Mouse (Mus musculus) liver, embryonic 16.5 days (tissue): ENCODE data around the gene Gm10300. TPM values are rescaled to one million over a fixed set of nuclear protein-coding genes. Genes with fewer than 3 reads are reported as not detected.
A peak's percentile ranks its signal among the peaks of the same experiment; 100 is the strongest.

Experiments
- ATAC-seq: fragments of 200-750 bp; cut with Nextera tagmentation; 2 replicates; pipeline ENCODE4 v1.8.0; 2017; ENCODE audit warnings: low read depth, mild to moderate bottlenecking, moderate number of reproducible peaks, moderate library complexity
- H3K27ac ChIP-seq: fragments of 300-500 bp; sonication (generic); 2 replicates; pipeline ENCODE4 v1.5.1; 2014; ENCODE audit warnings: mild to moderate bottlenecking, low read length
- H3K27me3 ChIP-seq: fragments of 300-500 bp; sonication (generic); 2 replicates; pipeline ENCODE4 v1.6.1; 2014; ENCODE audit warnings: low read depth, low read length, mixed read lengths; ENCODE audit not compliant: control insufficient read depth, insufficient read depth
- H3K36me3 ChIP-seq: fragments of 300-500 bp; sonication (generic); 2 replicates; pipeline ENCODE4 v1.6.1; 2014; ENCODE audit warnings: mild to moderate bottlenecking; ENCODE audit not compliant: control insufficient read depth, insufficient read depth
- H3K4me1 ChIP-seq: fragments of 300-500 bp; sonication (generic); 2 replicates; pipeline ENCODE4 v1.6.1; 2014; ENCODE audit warnings: low read depth, low read length, mixed read lengths; ENCODE audit not compliant: control insufficient read depth
- H3K4me2 ChIP-seq: fragments of 300-500 bp; sonication (generic); 2 replicates; pipeline ENCODE4 v1.6.1; 2014; ENCODE audit warnings: low read depth, low read length, mixed read lengths
- H3K4me3 ChIP-seq: fragments of 300-500 bp; sonication (generic); 2 replicates; pipeline ENCODE4 v1.5.1; 2014; ENCODE audit warnings: low read depth, mild to moderate bottlenecking, low read length
- H3K9ac ChIP-seq: fragments of 300-500 bp; sonication (generic); 2 replicates; pipeline ENCODE4 v1.6.1; 2014; ENCODE audit warnings: low read depth, low read length
- H3K9me3 ChIP-seq: fragments of 300-500 bp; sonication (generic); replicated peaks from 2 replicates; pipeline ENCODE4 v1.6.1; 2016; ENCODE audit warnings: low read length; ENCODE audit not compliant: control insufficient read depth
- WGBS: fragments of 180-500 bp; shearing (Covaris S2); extraction: QIAGEN DNeasy Blood & Tissue Kit; methylation state at CpG from one replicate; pipeline ENCODE4 v1.1.7; 2014; ENCODE audit not compliant: insufficient replicate concordance; 5-methylcytosine and 5-hydroxymethylcytosine counted together
- polyA plus RNA-seq: library from polyadenylated mRNA; unstranded; fragments of >200 nt; fragmentation: Nextera tagmentation; extraction: Ambion mirVana; gene quantifications from 2 replicates; pipeline ENCODE4 v1.2.1, GENCODE M21; 2015

The Gm10300 gene
- polyA plus RNA-seq, 1 experiment from 2014 or later, result 0.46 TPM

DNA sequence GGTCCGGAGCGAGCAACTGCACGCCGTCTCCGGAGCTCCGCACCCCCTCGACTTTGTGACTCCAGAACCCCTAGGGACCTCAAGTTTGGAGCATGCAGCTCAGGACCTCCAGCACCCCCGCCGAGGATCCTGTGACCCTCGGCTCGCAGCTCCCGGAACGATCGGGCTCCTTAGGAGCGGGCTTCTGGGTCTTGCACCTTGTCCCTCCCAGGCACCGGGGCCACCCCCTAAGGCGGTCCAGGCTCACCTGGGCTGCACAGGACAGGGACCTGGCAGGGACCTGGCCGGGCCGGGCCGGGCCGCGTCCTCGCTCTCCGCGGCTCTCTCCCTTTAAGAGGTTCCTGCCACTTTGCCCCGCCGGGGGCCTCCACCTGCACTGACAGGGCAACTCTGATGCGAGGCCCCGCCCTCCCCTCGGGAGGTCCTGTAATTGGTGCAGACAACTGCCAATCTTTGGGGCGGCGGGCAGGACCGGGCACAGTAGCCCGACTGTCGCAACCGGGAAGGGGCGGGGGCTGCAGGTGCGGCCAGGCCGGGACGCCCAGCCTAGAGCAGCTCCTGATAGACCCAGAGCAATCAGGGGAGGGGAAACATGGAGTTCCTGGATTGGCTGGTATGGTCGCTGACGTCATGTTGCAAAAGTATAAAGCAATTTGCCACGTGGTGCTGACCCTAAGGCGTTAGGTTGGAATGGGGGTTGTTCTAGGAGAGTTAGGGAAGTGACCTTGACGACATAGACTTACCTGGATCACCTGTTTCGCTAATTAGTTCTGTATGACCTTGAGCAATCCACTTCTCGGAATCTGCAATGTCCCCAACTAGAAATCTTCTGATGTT, 654 bp downstream of the Gm10300 start, which contains the start of gene Epb41:
TSS of gene Epb41 (minus strand) at position 389 of the 837 bp plus-strand sequence.
- ATAC-seq, result peak; percentile 83
- under 1% methylated on average over 47 of the region's 47 CpGs for WGBS
- peaks cover 73% of the 10 kb centered on the region for H3K4me1 ChIP-seq

GRCm38 (mm10) chr4:132075796-132076195, 1.3 kb downstream of the Gm10300 start:
- H3K4me1 ChIP-seq, result peaks cover 67% of the 10 kb centered on the region
- ATAC-seq, result no peak
- no peaks in the 10 kb centered on the region for H3K27me3 ChIP-seq
- H3K9ac ChIP-seq, result peak overlapping the region; percentile 63
- no peaks in the 10 kb centered on the region for H3K9me3 ChIP-seq
- peak overlapping the region; percentile 78 for H3K4me2 ChIP-seq
- WGBS, result 39% methylated on average over 1 of the region's 1 CpGs
- peaks cover 21% of the 10 kb centered on the region for H3K36me3 ChIP-seq
- peak overlapping the region; percentile 87 for H3K4me3 ChIP-seq
- peak overlapping the region; percentile 100 for H3K27ac ChIP-seq

More for the DNA sequence above, 654 bp downstream of the Gm10300 start, which contains the start of gene Epb41:
- Histone ChIP-seq H3K9me3 (no peaks in the 10 kb centered on the region), H3K9ac (peak within 1 kb of the TSS; percentile 96), H3K4me2 (peak within 1 kb of the TSS; percentile 78), H3K4me3 (peak within 1 kb of the TSS; percentile 87), H3K27ac (peak within 1 kb of the TSS; percentile 100), H3K27me3 (no peaks in the 10 kb centered on the region), H3K36me3 (peaks cover 27% of the 10 kb centered on the region)

- H3K4me1 ChIP-seq, result peaks cover 58% of the 10 kb centered on the region
These were observed 2.2 kb downstream of the Gm10300 start for GRCm38 (mm10) chr4:132076480-132077405.

DNA sequence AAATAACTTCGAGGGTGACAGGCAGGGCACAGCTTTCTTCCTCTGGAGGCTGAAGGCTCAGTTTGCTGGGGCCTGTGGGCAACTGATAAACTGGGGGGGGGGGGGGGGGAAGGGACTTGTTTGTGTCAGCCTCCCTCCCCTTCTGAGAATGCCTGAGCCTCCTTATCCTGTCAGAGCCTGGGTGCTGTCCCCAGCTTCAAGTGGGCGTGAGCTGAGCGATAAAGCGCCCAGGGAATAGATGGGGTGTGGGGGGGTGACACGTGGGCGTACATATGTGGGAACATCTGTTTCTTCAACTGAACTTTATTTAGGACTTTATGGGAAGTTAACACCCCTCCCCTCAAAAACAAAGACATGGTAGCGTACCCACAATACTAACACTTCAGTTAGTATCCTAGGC, 2.9 kb downstream of the Gm10300 start:
- peak overlapping the region; percentile 82 for H3K9ac ChIP-seq
- 4% methylated on average over 7 of the region's 7 CpGs for WGBS
- ATAC-seq, result peak; percentile 59

More at GRCm38 (mm10) chr4:132076480-132077405, 2.2 kb downstream of the Gm10300 start:
- Histone ChIP-seq H3K4me2 (peak overlapping the region; percentile 78), H3K9ac (peak overlapping the region; percentile 82), H3K36me3 (peaks cover 11% of the 10 kb centered on the region), H3K9me3 (no peaks in the 10 kb centered on the region), H3K27me3 (no peaks in the 10 kb centered on the region), H3K27ac (peak overlapping the region; percentile 100), H3K4me3 (peak overlapping the region; percentile 87)
- WGBS, result 6% methylated on average over 20 of the region's 20 CpGs
- ATAC-seq, result peak; percentile 63

GRCm38 (mm10) chr4:132078296-132078714, 3.8 kb downstream of the Gm10300 start:
- Histone ChIP-seq H3K9ac (peak overlapping the region; percentile 59), H3K4me1 (peaks cover 42% of the 10 kb centered on the region), H3K27ac (peak overlapping the region; percentile 100), H3K9me3 (no peaks in the 10 kb centered on the region), H3K4me3 (peak overlapping the region; percentile 21; the same call in 1 of the 2 replicates), H3K27me3 (no peaks in the 10 kb centered on the region), H3K36me3 (no peaks in the 10 kb centered on the region), H3K4me2 (peak overlapping the region; percentile 78)
- WGBS, result 9% methylated on average over 7 of the region's 7 CpGs
- no peak for ATAC-seq

More for the DNA sequence above, 2.9 kb downstream of the Gm10300 start:
- Histone ChIP-seq H3K4me1 (peaks cover 51% of the 10 kb centered on the region), H3K36me3 (peaks cover 5% of the 10 kb centered on the region; the same call in 1 of the 2 replicates), H3K4me3 (peak overlapping the region; percentile 55), H3K4me2 (peak overlapping the region; percentile 78), H3K9me3 (no peaks in the 10 kb centered on the region), H3K27ac (peak overlapping the region; percentile 100), H3K27me3 (no peaks in the 10 kb centered on the region)

DNA sequence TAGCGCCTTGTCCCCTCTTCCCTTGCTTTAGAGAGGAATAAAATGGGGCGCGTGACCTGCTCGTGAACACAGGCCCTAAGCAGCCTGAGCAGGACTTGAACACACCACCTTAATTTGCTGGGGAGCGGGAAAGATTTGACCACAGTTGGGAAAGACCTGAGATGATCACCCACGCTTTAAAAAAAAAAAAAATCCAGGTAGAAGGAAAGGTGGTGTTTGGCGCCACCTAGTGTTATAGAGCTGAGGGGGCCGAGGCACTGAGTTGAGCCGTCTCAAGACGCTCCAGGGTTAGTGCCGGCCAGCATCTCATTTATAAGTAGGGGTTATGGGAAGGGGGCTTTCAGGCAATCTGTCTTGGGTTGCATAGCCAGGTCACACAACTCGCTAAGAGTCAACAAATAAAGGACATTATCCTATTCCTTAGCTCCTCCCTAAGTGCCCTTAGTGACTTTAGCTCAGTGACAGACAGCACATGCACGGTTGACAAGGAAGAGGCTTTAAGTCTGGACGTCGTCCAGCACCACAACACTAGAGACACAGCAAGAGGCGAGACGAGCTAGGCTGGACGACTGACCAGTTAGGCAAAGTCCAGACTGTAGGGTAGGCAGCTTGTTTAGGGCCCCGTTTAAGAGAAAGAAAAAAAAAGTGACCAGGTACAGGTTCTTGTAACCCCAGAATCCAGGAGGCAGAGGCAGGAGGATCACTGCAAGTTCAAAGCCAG, 5.2 kb downstream of the Gm10300 start:
- H3K27ac ChIP-seq, result peak overlapping the region; percentile 100
- peaks cover 42% of the 10 kb centered on the region for H3K4me1 ChIP-seq
- 13% methylated on average over 19 of the region's 19 CpGs for whole genome bisulfite sequencing

DNA sequence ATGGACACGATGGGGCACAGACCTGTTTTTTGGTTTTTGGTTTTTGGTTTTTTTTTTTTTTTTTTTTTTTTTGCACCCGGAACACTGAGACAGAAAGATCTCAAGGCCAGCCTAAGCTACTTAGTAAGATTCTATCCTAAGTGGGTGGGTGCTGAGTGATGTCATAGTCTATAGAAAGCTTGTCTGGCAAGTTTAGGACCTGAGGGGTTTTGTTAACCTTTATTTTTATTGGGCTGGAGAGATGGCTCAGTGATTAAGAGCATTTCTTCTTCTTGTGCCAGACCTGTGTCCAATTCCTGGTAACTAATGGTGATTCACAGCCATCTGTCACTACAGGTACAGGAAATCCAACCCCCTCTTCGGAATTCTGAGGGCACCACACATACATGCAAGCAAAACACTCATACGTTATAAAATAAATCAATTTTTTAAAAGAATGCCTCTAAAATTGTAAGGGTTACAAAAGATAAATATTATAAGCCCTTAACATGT, 6.0 kb downstream of the Gm10300 start:
- Histone ChIP-seq H3K27ac (no peak overlapping the region), H3K27me3 (no peaks in the 10 kb centered on the region), H3K9ac (no peak overlapping the region), H3K4me1 (peaks cover 40% of the 10 kb centered on the region), H3K4me3 (no peak overlapping the region), H3K4me2 (no peak overlapping the region), H3K9me3 (no peaks in the 10 kb centered on the region), H3K36me3 (no peaks in the 10 kb centered on the region)
- ATAC-seq, result no peak
- WGBS, result 60% methylated on average over 4 of the region's 4 CpGs

More for the DNA sequence above, 5.2 kb downstream of the Gm10300 start:
- no peak for ATAC-seq
- Histone ChIP-seq H3K4me3 (no peak overlapping the region), H3K4me2 (peak overlapping the region; percentile 49), H3K9ac (0 out of 2 replicates have a peak overlapping the region, but pooled peaks have one; percentile 27), H3K9me3 (no peaks in the 10 kb centered on the region), H3K27me3 (no peaks in the 10 kb centered on the region), H3K36me3 (no peaks in the 10 kb centered on the region)

DNA sequence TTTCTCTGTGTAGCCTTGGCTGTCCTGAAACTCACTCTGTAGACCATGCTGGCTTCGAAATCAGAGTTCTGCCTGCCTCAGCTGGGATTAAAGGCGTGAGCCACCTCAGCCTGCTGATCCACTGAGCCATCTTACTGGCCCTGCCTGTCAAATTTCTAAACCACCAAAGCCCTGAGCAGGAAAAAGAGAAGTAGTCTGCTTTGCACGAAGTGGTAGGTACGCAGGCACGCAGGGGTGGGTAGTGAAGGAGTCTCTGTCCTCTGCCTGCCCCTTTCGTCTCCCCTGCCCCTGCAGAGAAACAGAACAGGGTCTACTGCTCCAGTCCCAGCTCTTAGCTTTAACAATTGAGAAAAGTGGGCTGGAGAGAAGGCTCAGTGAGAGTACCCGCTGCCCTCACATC, 10.6 kb downstream of the Gm10300 start:
- no peaks in the 10 kb centered on the region for H3K27me3 ChIP-seq
- no peak for ATAC-seq
- H3K4me1 ChIP-seq, result no peaks in the 10 kb centered on the region
- WGBS, result 47% methylated on average over 7 of the region's 7 CpGs
- no peaks in the 10 kb centered on the region for H3K9me3 ChIP-seq
- no peak overlapping the region for H3K27ac ChIP-seq
- no peaks in the 10 kb centered on the region for H3K36me3 ChIP-seq
- no peak overlapping the region for H3K4me2 ChIP-seq
- no peak overlapping the region for H3K4me3 ChIP-seq
- H3K9ac ChIP-seq, result no peak overlapping the region
